Mouse (Mus musculus) neural tube, embryonic 14.5 days (tissue): ENCODE results near the gene Mycl. TPM values are rescaled to one million over a fixed set of nuclear protein-coding genes. Genes with fewer than 3 reads are reported as not detected.

Experiments used
- ATAC-seq: fragments of 200-750 bp; cut with Nextera tagmentation; 2 replicates; pipeline ENCODE4 v1.8.0; 2017; ENCODE audit warnings: low read depth, mild to moderate bottlenecking, moderate TSS enrichment, moderate library complexity
- H3K27ac ChIP-seq: fragments of 300-500 bp; sonication (generic); 2 replicates; pipeline ENCODE4 v1.5.1; 2014; ENCODE audit warnings: low read depth, mild to moderate bottlenecking, control low read depth, low read length, moderate library complexity, mixed read lengths
- H3K27me3 ChIP-seq: fragments of 300-500 bp; sonication (generic); 2 replicates; pipeline ENCODE4 v1.6.1; 2014; ENCODE audit warnings: low read length; ENCODE audit not compliant: control insufficient read depth, insufficient read depth
- H3K36me3 ChIP-seq: fragments of 300-500 bp; sonication (generic); 2 replicates; pipeline ENCODE4 v1.6.1; 2014; ENCODE audit warnings: low read length, mixed read lengths; ENCODE audit not compliant: control insufficient read depth, insufficient read depth
- H3K4me1 ChIP-seq: fragments of 300-500 bp; sonication (generic); 2 replicates; pipeline ENCODE4 v1.6.1; 2014; ENCODE audit warnings: low read length; ENCODE audit not compliant: control insufficient read depth, insufficient read depth
- H3K4me2 ChIP-seq: fragments of 300-500 bp; sonication (generic); 2 replicates; pipeline ENCODE4 v1.6.1; 2014; ENCODE audit warnings: mild to moderate bottlenecking, low read depth, low read length, control low read depth
- H3K4me3 ChIP-seq: fragments of 300-500 bp; sonication (generic); 2 replicates; pipeline ENCODE4 v1.5.1; 2014; ENCODE audit warnings: low read depth, low read length, control low read depth, mixed read lengths
- H3K9ac ChIP-seq: fragments of 300-500 bp; sonication (generic); replicated peaks from 2 replicates; pipeline ENCODE4 v1.6.1; 2014; ENCODE audit warnings: low read depth, mild to moderate bottlenecking, control low read depth, low read length, mixed read lengths
- H3K9me3 ChIP-seq: fragments of 300-500 bp; sonication (generic); 2 replicates; pipeline ENCODE4 v1.6.1; 2016; ENCODE audit warnings: low read length; ENCODE audit not compliant: control insufficient read depth
- WGBS: fragments of 180-500 bp; shearing (Covaris S2); extraction: QIAGEN DNeasy Blood & Tissue Kit; methylation state at CpG from one replicate; pipeline ENCODE4 v1.1.7; 2014; 5-methylcytosine and 5-hydroxymethylcytosine counted together
- polyA plus RNA-seq: library from polyadenylated mRNA; unstranded; fragments of >200 nt; fragmentation: Nextera tagmentation; extraction: Ambion mirVana; gene quantifications from 2 replicates; pipeline ENCODE4 v1.2.1, GENCODE M21; 2014

Mycl gene
- polyA plus RNA-seq, 1 experiment from 2014 or later, result 60.9 TPM

DNA sequence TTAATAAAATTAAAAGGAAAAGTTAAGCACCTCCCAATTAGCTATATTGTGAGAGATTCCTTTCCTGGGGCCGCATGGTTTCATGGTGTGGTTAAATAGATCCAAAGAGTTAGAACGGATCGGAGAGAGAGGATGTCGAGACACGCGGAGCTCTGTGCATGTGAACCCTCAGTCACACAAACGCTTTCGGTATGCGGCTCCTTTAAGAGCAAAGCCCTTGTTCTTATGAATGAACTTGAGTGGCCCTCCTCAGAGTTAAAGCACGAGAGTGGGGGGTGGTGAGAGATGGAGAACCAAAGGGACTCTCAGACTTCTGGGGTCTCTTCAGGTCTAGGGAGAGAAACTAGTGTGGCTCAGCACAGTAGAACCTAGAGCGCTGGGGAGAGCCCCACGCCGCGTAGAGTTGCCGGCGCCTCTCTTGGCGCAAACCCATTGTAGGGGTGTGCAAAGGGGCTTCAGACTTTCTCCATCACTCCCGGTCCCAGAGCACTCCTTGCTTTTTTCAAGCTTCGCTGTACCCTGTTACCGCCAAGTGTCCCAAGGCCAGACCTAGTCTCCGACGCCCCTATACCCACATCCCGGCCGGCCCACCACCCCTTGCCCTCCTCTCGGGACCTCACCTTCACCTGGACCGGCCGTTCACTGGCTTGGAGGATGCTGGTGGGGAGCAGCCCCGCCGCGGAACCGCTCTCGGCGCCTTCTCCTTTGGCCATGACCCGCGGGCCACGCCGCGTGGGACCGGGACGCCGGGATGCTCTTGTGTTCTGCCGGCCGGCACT, 34.9 kb upstream of the Mycl start:
- Histone ChIP-seq H3K4me3 (peak overlapping the region; percentile 61), H3K36me3 (no peaks in the 10 kb centered on the region), H3K4me1 (peaks cover 11% of the 10 kb centered on the region; the same call in 1 of the 2 replicates), H3K9ac (peak overlapping the region; percentile 47), H3K27me3 (no peaks in the 10 kb centered on the region), H3K27ac (no peak overlapping the region), H3K4me2 (peak overlapping the region; percentile 100), H3K9me3 (no peaks in the 10 kb centered on the region)
- peak; percentile 57 for ATAC-seq
- WGBS, result under 1% methylated on average over 43 of the region's 43 CpGs

DNA sequence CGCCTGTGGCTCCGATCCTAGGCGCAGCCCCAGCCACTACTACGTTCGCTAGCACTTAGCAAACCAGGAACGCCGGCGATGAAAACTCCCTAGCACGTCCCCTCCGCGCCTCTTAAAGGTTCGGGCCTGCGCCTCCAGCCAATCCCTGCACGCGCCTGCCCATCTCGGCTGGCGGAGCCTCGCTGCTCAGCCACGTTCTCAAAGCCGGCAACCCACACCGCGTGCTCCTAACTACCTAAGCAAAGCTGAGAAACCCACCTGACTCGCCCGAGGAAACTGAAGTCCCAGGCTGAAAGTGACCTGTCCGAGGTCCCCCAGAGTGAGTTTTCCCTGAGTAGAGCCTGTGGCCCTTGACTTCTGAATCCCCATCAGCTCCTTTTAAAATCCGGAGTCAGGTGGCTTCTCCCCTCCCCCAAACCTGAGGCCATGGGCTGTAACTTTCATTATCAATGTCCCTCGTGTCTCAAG, 34.3 kb upstream of the Mycl start, which contains the start of gene Mfsd2a:
Gene Mfsd2a, minus strand, starts transcription at position 89 of the 468 bp plus-strand sequence.
- no peak within 1 kb of the TSS for H3K27ac ChIP-seq
- peak within 1 kb of the TSS; percentile 100 for H3K4me2 ChIP-seq
- WGBS, result under 1% methylated on average over 27 of the region's 27 CpGs
- H3K36me3 ChIP-seq, result no peaks in the 10 kb centered on the region
- ATAC-seq, result peak; percentile 66
- peaks cover 7% of the 10 kb centered on the region; the same call in 1 of the 2 replicates for H3K4me1 ChIP-seq
- H3K4me3 ChIP-seq, result peak within 1 kb of the TSS; percentile 61
- H3K9ac ChIP-seq, result peak within 1 kb of the TSS; percentile 47
- H3K9me3 ChIP-seq, result no peaks in the 10 kb centered on the region
- H3K27me3 ChIP-seq, result no peaks in the 10 kb centered on the region

DNA sequence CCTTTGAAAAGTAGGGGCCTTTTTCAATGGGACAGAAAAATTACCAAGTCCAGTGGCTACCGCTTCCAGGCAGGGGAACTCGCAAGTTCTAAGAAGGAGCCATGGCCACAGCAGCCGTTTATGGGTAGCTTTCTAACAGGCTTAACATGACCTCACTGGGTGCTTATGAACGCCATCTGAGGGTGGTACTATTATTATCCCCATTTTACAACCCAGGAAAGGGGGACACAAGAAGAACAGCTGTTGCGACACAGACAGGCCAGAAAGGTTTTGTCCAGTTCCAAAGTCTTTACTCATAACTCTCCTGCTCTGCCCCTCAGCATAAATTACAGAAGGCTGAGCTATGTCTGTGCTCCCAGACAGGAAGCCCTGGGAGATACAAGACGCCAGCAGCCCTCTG, 33.9 kb upstream of the Mycl start:
- no peak overlapping the region for H3K27ac ChIP-seq
- H3K4me2 ChIP-seq, result peak overlapping the region; percentile 100
- H3K9ac ChIP-seq, result peak overlapping the region; percentile 47; the same call in 1 of the 2 replicates
- H3K36me3 ChIP-seq, result no peaks in the 10 kb centered on the region
- 9% methylated on average over 6 of the region's 6 CpGs for WGBS
- ATAC-seq, result no peak
- H3K27me3 ChIP-seq, result no peaks in the 10 kb centered on the region
- peaks cover 7% of the 10 kb centered on the region; the same call in 1 of the 2 replicates for H3K4me1 ChIP-seq
- H3K9me3 ChIP-seq, result no peaks in the 10 kb centered on the region
- H3K4me3 ChIP-seq, result peak overlapping the region; percentile 61

DNA sequence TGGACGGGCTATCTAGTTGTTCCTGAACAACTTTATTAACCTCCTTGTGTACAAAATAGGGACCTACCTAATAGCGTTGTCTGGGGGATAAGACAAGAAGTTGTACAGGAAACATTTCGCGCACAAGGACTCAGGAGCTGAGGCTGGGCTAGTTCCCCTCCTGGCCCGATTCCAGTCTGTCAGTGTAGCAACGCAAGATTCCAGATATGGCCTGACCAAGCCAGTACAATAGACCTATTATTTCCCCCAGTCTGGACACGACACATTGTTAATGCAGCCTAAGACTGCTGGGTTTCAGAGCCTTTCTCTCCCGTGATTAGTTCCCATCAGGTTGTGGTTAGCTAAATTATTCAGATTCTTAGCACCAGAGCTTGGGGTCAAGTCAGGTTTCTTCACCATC, 32.7 kb upstream of the Mycl start:
- peaks cover 7% of the 10 kb centered on the region; the same call in 1 of the 2 replicates for H3K4me1 ChIP-seq
- ATAC-seq, result no peak
- H3K27ac ChIP-seq, result 0 out of 2 replicates have a peak overlapping the region, but pooled peaks have one; percentile 3
- H3K4me2 ChIP-seq, result no peak overlapping the region
- H3K4me3 ChIP-seq, result no peak overlapping the region
- H3K9ac ChIP-seq, result no peak overlapping the region
- no peaks in the 10 kb centered on the region for H3K9me3 ChIP-seq
- no peaks in the 10 kb centered on the region for H3K27me3 ChIP-seq
- no peaks in the 10 kb centered on the region for H3K36me3 ChIP-seq
- WGBS, result 25% methylated on average over 8 of the region's 8 CpGs

DNA sequence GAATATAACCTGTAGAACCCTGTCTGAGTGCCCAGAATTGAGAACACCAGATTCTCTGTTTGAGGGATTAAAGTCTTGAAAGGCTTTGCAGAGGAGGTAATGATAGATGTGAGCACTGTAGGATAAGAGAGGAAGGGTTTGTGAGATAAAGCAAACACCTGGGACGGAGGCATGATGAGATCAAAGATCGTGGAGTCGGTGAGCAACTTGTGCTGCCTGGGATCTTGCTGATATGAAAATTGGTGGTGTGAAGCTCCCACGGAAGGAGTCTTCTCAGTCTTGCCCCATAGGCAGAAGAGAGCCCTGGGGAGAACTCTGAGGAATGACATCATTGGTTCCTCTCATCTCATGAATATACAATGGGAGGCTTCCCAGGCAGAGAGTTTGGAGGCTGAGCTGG, 27.3 kb upstream of the Mycl start:
- Histone ChIP-seq H3K9me3 (no peaks in the 10 kb centered on the region), H3K4me2 (no peak overlapping the region), H3K27ac (no peak overlapping the region), H3K36me3 (no peaks in the 10 kb centered on the region), H3K27me3 (no peaks in the 10 kb centered on the region), H3K4me3 (no peak overlapping the region), H3K9ac (no peak overlapping the region), H3K4me1 (0 out of 2 replicates have a peak, but pooled peaks cover 1% of the 10 kb centered on the region)
- whole genome bisulfite sequencing, result 92% methylated on average over 4 of the region's 4 CpGs
- ATAC-seq, result no peak

DNA sequence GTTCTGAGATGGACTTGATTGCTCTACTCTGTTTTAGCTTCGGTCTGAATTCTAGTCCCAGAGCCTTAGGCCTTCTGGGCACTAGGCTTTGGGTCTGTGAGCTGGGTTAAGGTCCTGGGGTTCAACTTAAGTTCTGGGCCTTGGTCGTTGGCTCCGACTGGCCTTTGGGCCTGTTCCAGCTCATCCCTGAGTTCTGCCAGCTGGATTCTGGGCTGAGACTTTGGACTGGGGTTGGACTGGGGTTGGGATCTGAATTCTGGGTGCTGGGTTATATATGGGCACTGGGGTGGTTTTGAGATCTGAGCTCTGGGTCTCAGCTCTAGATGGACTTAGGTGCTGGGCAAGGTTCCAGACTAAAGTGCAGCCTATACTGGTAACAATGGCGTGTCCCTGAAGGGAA, 24.3 kb upstream of the Mycl start:
- WGBS, result 86% methylated on average over 4 of the region's 4 CpGs
- Histone ChIP-seq H3K27ac (no peak overlapping the region), H3K4me1 (no peaks in the 10 kb centered on the region)

DNA sequence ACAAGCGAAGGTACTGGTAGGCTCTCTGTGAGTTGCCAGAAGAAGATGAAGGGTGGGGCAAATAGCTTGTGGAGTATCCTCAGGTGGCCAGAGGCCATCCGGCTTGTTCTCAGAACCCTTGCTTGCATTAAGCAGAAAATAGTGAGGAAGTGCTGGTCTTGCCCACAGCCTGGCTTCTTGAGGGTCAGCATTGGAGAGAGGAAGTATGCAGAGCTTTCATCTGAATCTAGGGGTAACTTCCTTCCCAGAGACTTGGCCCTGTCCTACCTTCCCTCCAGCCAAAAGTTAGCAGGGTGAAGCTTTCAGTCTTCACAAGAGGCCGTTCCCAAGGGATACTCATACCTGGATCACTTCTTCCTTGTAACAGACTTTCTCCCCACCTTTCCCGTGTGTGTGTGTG, 23.8 kb upstream of the Mycl start:
- 85% methylated on average over 4 of the region's 4 CpGs for WGBS
- Histone ChIP-seq H3K9me3 (no peaks in the 10 kb centered on the region), H3K9ac (no peak overlapping the region), H3K4me3 (no peak overlapping the region), H3K36me3 (no peaks in the 10 kb centered on the region), H3K27ac (no peak overlapping the region), H3K4me2 (no peak overlapping the region), H3K4me1 (no peaks in the 10 kb centered on the region), H3K27me3 (no peaks in the 10 kb centered on the region)
- ATAC-seq, result no peak

More for the DNA sequence above, 24.3 kb upstream of the Mycl start:
- Histone ChIP-seq H3K4me2 (no peak overlapping the region), H3K9ac (no peak overlapping the region), H3K27me3 (no peaks in the 10 kb centered on the region), H3K9me3 (no peaks in the 10 kb centered on the region), H3K4me3 (no peak overlapping the region), H3K36me3 (no peaks in the 10 kb centered on the region)
- ATAC-seq, result no peak

DNA sequence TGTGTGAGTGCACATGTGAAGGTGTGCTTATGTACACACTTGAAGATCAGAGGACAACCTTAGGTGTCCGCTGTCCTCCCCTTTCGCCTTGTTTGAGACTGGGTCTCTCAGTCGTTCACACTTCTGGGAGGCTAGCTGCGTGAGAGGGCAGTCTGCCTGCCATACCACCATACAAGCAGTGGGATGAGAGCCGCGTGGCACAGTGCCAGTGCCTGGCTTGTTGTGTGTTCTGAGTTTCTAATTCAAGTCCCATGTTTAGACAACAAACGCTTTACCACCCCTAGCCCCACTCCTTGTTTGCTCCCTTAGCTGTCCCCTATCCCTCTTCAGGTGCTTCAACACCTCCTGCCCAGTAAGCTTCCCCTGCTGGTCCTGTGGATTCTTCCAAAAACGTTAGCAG, 23.4 kb upstream of the Mycl start:
- no peaks in the 10 kb centered on the region for H3K4me1 ChIP-seq

DNA sequence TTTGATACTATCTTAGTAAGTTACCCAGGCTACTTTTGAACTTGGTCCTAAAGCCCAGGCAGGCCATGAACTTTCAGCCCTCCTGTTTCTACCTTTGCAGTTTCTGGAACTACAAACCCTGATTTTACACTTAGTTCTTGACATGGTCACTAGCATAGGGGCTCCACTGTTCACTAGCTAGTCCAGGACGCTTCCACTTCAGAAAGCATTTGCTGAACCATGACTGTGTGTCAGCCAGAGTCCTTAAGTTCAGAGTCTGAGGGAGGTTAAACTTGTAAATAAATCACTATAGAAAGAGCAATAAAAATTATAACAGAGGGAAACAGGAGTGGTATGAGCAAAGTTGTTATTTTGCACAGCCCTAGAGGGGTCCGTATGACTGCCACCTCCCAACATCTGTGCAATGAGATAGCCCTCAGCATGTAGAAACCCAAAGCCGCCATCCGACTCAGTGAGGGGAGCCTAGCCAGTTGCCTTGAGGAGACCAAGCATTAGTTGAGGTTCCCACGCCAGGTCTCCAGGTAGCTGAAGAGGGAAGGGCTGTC, 20.4 kb upstream of the Mycl start:
- Histone ChIP-seq H3K27ac (no peak overlapping the region), H3K4me1 (no peaks in the 10 kb centered on the region), H3K27me3 (no peaks in the 10 kb centered on the region), H3K4me3 (no peak overlapping the region), H3K9me3 (no peaks in the 10 kb centered on the region), H3K9ac (no peak overlapping the region), H3K36me3 (no peaks in the 10 kb centered on the region), H3K4me2 (no peak overlapping the region)
- ATAC-seq, result no peak
- WGBS, result 88% methylated on average over 5 of the region's 5 CpGs

More for the DNA sequence above, 23.4 kb upstream of the Mycl start:
- no peak for ATAC-seq
- Histone ChIP-seq H3K9ac (no peak overlapping the region), H3K4me2 (no peak overlapping the region), H3K27me3 (no peaks in the 10 kb centered on the region), H3K36me3 (no peaks in the 10 kb centered on the region), H3K27ac (no peak overlapping the region), H3K4me3 (no peak overlapping the region), H3K9me3 (no peaks in the 10 kb centered on the region)
- 63% methylated on average over 8 of the region's 8 CpGs for WGBS
